Mouse (Mus musculus) adrenal gland, adult (tissue): ENCODE measurements around the gene Pced1a.

Source experiments
- DNase-seq, 2 experiments: peaks; one replicate each; pipeline ENCODE4 v3.0.0; 2022 to 2023; ENCODE audit warnings: low spot score in 1 of 2; ENCODE audit not compliant: inconsistent age in 2 of 2

Gene Pced1a

GRCm38 (mm10) chr2:130438861-130439260 is 14.4 kb upstream of the Pced1a start:
- no peak for DNase-seq

DNA sequence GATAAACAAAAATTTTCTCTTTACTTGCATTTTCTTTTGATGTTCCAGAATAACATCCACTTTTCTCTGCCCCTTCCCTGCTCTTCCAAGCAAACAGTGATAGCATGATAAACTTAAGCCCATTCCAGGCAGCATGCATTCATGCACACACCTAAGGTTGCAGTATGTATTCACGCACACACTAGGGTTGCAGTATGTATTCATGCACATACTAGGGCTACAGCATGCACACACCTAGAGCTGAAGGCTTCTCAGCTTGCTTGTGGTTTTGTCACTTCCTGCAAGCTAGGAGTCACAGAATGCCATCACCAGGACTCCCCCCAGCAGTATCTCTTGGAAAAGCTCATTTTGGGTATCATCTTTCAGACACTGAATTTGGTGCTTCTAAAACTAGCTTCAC is 12.3 kb upstream of the Pced1a start:
- DNase-seq, result no peak

DNA sequence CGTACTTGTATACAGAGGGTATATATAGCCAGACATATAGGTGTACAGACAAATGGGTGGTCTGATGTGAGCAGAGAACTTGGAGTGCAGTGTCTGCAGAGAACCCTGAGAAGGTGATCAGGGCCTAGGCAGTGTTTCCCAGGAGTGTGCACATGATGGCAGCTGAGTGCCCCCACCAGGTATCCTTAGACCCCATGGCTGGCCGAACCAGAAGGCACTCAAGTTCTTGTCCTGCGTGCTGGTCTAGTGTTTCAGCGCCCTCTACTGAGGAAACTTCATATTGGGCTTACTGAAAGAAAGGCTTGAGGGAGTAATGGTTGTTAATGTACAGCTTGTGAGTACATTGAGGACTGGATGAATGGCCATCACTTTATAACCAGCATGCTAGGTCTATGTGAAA is 8.7 kb upstream of the Pced1a start:
- DNase-seq, result peak in 1 of 2 experiments; percentile 76

- DNase-seq, result no peak
Measured at GRCm38 (mm10) chr2:130432157-130432556, 7.7 kb upstream of the Pced1a start.

GRCm38 (mm10) chr2:130430484-130430883 is 6.0 kb upstream of the Pced1a start:
- DNase-seq, result no peak

GRCm38 (mm10) chr2:130429851-130430250 is 5.3 kb upstream of the Pced1a start:
- DNase-seq, result no peak

DNA sequence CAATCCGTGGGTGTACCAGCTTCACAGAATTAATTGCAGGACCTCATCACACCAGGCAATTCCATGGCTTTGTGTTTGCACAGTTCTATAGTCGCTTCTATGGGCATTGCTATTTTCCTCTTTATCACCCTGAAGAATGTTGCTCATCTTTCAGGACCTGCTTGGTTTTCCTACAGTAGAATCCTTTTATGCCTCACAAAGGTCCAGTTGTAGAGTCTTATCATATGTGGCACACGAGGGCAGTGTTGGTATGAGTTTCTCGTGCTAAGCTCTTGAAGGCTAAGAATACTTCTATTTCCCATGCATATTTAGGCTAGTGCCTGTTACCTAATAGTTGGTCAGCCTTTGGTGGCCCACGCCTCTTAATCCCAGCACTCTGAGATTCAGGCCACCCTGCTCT is 611 bp upstream of the Pced1a start:
- DNase-seq, result no peak

DNA sequence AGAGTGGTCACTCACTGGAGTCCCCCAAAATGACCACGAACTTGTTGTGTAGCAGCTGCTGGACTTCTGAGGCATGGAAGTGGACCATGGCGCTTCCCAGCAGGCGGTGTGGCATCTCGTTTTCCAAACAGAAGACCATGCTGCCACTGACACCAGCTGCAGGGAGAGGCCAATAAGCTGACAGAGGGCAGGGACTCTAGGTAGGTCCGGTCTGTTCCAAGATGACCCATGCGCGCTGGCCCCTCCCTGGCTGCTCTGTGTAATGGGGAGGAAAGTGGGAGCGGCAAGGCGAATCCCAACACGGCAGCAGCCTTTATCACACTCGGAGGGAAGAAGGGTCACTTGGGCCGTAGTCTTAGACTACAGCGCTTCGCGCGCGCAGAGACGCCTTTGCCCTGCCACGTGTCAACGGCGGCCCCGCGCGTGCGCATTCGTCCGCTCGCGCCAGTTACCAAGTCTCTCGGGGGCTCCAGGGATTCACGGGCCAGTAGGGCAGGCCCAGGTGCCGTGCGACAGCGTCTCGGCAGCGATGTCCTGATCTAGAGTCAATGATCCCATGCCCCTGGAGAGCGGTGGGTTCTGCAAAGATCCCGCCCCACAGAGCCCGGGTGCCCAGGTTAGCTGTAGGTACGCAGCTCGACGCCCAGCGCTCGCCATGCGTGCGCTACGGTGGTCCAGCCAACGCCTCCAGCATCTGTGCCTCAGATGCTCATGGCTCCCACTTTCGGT is 940 bp downstream of the Pced1a start:
- peak in 1 of 2 experiments; percentile 85 for DNase-seq

DNA sequence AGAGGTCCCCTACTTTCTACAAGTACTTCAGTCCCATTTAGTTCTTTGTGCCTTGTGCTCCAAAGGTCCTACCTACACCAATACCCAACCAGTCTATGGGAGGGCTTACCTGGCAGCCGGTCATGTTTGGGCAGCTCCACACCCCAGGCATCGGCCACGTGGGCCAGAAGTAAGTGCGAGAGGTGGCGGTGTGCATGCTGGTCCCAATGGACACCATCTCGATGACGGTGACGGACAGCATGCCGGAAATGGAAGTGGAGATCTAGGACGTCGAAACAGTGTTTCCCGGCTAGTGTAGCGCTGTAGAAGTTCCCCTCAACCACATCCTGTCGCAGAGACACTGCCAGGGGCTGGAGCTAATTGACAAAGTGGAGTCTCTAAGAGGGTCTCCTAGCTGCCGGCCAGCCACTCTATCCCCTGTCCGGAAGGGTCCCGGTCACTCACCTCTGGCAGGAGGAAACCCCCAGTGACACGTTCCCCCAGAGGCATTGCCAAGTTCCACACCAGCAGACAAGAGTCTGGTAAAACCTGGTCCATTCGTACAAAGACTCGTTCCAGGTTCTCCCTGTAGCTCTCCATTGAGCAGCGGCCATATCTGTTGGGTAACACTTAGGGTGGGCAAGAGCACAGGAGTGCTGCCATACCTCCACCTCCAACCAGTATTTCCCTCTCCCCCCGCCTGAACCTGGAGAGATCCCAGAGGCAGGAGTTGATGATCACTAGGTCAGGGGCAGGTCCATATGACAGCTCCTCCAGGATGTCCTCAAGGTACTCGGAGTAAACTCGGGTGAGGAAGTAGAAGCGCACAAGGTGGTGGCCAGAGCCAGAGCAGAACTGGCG is 2.5 kb downstream of the Pced1a start:
- no peak for DNase-seq

DNA sequence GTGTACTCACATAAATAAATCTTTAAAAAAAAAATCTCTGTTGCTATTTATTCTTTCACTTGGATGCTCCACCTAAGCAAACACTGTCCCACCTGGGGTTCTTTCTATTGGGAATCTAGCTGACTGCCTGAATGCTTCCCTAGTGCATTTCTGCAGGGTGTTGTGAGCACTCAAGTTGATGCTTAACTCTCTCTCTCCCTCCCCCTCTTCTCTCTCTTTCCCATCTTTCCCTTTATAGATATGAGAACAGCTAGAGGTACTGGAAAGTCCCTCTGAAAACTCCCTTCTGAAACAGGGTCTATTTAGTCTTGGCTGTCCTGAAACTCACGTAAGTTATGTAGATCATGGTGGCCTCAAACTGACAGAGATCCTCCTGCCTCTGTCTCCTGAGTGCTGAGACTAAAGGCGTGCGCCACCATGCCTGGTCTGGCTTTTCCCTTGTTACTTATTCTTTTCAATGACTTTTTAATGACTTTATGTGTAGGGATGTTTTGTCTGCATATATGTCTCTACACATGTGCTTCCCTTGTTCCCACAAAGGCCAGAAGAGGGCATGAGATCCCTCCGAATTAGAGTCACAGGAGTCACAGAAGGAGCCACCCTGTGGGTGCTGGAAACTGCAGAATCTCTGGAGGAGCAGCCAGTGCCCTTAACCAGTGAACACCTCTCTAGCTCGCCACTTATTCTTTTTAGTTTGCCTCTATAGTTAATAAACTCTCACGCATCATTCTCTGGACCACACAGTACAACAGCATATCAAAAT is 10.2 kb downstream of the Pced1a start:
- peak in 1 of 2 experiments; percentile 41 for DNase-seq

DNA sequence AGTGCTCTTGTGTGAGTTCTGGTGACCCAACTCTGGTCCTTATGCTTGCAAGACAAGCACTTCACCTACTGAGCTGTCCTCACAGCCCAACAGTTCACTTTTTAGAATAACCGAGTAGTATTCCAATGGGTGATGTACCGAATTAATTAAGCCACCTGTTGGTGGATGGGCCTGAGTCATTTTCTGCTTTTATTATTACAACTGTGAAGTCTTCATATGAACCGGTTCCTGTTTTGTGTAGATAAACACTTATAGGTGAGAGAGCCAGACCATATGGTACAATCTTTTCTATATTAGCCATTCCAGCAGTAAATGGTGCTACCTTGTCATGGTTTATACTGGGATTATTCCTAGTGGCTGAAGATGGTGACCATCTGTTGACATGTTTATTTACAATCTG is 11.7 kb downstream of the Pced1a start:
- DNase-seq, result no peak

DNA sequence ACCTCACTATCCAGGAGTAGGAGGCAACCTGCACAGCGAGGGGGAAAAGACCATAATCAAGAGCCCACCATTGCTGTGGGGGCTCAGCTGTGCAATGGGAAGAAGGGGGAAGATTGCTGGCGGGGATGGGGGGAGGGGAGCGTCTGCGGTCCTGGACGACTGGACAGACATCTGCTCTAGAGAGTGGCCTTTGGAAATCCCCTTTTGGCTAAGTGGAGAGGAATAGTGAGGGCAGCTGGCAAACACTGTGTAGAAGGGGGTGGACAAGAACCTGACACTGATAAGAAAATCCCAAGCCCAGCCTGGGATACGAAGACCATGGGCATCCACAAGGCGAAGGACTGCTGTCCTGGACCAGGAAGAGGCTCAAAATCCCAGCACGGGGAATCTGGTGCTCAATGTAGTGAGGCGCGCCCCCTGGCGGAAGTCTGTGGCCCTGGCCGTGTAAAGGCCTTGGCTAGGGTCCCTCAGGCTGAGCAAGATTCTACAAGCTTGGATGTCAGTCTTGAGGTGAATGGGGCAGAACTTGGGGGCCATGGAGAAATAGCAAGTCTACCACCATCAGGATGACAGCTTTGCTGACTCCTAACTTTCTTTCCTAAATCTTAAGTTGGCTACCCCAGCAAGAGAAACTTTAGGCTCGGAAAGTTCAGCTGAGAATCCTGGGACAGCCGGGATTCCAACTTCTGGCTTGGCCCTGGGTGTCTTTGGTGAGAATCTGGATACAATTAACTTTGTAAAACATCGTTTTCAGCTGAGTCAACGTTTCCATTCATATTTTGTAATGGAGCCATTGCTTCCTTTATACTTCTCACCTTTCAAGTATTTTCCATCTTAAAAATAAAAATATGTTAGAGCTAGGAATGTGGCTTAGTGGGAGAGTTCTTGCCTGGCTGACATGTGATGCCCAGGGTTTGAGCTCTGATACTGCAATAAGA is 12.7 kb downstream of the Pced1a start:
- DNase-seq, result peak; percentile 79 to 94

DNA sequence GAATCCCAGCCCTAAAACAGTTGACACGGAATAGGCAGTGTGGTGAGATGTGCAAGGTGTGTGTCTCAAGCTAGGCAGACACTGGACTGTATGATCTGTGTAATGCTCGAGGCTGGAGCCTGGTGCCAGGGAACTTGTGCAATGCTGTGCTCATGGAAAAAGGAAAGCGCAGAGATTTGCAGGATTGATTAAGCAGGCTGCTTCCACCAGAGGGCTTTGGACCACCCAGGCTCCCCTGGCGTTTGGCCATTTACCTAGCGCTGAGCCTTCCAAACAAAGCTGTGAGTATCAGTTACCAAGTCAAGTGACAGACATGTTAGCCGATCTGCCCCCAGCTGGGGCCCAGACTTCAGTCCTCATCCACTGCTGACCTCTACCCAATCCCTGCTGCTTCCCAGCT is 16.3 kb downstream of the Pced1a start:
- peak in 1 of 2 experiments; percentile 21 for DNase-seq

DNA sequence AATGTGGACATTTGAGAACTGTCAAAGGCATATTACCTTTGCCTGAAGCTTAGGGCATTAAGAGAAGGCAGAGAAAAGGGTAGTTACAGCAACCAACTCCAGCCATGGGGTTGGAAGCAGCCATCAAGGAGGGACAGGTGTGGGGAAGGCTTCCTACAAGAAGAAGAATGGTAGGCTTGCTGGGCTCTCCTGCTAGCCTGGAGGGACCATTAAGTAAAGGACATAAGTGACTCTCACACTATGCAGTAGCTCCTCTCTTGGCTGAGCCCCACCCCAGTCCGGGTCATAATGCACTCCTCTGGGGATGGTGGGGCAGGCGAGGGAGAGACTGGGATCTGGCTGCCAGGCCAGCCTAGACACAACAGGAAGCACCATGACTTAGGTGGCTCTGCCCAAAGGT is 18.3 kb downstream of the Pced1a start, which contains the start of gene Tmem239:
TSS of gene Tmem239 (plus strand) at position 301 of the 400 bp plus-strand sequence.
- no peak for DNase-seq

DNA sequence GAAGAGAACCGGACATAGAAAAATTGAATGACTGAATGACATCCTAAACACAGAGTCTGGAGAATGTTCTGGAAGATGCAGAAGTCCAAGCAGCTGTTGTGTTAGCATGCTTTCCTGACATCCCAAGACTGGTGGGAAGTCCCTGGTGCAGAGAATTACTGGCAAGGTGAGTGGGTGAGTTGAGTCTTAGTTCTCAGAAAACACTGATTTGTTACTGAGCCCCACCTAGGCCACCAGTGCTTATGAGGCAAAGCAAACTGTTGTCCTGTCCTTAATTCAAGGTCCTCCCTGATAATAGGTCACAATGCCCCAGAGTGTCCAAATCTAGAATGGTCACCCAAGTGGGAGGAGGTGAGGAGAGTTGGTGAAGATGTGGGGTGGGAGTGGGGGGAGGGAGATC is 19.6 kb downstream of the Pced1a start, which contains the start of the genes Gm28372 and 1700020A23Rik:
TSS of gene Gm28372 (plus strand) at position 301 of the 400 bp plus-strand sequence.
TSS of gene 1700020A23Rik (plus strand) at position 321 of the 400 bp plus-strand sequence.
- peak in 1 of 2 experiments; percentile 37 for DNase-seq

DNA sequence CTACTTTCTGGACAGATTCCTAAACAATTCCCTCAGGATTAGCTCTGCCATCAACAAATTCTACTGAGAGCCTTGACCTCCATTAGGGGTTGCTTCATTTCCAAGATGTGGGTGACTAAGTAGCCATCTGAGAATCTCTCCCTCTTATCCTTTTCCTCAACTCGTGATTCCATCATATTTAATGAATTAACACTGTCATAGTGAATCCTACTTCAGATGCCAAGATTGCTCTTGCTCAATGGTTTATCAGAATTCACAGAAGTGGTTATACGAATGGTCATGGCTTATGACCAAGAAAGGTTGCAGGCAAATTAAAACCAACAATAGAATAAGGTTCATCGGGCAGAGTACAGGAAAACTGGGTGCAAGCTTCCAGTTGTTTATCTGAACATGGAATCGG is 22.6 kb downstream of the Pced1a start:
- peak in 1 of 2 experiments; percentile 66 for DNase-seq

DNA sequence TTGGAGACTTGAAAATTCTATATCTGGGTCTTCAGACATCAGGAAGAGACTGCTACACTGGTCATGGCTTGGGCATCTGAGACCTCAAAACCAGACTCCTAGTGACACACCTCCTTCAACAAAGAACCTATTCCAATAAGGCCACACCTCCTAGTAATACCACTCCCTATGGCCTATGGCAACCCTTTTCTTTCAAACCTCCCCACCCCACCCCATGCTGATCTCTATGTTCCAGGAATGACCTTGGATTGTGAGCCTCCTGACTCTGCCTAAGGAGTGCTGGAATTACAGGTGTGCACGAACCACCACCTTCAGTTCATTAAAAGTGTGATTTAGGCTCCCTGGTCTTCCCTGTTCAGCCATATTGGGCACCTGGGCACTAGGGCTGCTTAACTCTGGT is 24.5 kb downstream of the Pced1a start:
- DNase-seq, result no peak

DNA sequence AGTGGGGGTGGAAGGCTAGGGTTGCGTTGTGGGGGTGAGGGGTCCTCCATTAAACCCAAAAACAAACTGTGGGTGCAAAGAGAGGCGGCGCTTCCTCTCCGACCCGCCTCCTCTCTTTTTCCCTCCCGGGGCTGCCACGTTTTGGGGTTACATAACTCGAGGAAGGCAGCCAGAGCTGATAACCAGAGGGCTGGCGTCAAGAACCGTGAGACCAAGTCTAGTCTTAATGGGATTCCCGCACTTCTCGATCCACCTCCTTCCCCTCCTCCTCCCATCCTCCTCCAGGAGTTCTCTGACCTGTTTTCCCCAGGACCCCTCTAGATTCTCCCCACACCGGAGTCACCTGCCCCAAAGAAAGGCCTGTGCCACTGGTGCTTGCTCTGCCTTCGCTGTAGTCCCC is 26.4 kb downstream of the Pced1a start:
- peak in 1 of 2 experiments; percentile 28 for DNase-seq

GRCm38 (mm10) chr2:130397186-130397985 is 27.1 kb downstream of the Pced1a start, which contains the start of gene Cpxm1:
Cpxm1 (minus strand) TSS chr2:130397574.
- DNase-seq, result peak in 1 of 2 experiments; percentile 56
